Mouse (Mus musculus): Measurements from ENCODE around the gene Gbx2.

DNA sequence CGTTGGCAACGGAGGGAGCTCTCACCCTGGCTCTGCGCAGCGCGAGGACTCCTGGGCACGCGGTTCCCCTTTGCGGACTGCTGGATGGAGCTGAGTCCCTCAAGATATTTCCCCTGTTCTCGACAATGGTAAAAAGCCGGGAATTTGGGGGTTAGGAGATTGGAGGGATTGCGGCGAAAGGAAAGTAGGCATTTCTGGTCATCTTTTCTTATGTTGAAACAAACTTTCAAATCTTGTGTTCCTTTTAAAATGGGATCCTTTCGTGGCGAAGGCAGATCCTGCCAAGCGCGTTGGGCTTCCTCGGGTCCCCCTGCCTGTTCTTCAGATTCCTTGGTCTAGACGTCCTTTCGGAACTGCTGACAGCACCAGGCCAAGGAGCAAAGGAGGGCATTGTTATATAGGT lies 1.0 kb upstream of the Gbx2 start:
- TF ChIP-seq CTCF (IDR thresholded peaks at IDR 0.05; ENCODE audit: extremely low read depth, insufficient read length, insufficient replicate concordance, low read depth, low read length) (no peak), POLR2A (IDR thresholded peaks at IDR 0.05; ENCODE audit: low read depth, low read length) (no peak)
